Mouse (Mus musculus): Measurements from ENCODE around the gene Med20.

Gene Med20

GRCm38 (mm10) chr17:47633999-47634770, 22.8 kb downstream of the Med20 start:
- no peak for TF ChIP-seq GATA4 (IDR thresholded peaks at IDR 0.05; ENCODE audit: insufficient replicate concordance, low read length)

GRCm38 (mm10) chr17:47642992-47643391, 31.6 kb downstream of the Med20 start:
- no peak for TF ChIP-seq GATA4 (IDR thresholded peaks at IDR 0.05; ENCODE audit: insufficient replicate concordance, low read length)

GRCm38 (mm10) chr17:47646683-47647082, 35.3 kb downstream of the Med20 start:
- TF ChIP-seq GATA4 (IDR thresholded peaks at IDR 0.05; ENCODE audit: insufficient replicate concordance, low read length), result no peak

- TF ChIP-seq GATA4 (IDR thresholded peaks at IDR 0.05; ENCODE audit: insufficient replicate concordance, low read length), result no peak
Observed at GRCm38 (mm10) chr17:47648966-47649365, 37.6 kb downstream of the Med20 start.

- TF ChIP-seq GATA4 (IDR thresholded peaks at IDR 0.05; ENCODE audit: insufficient replicate concordance, low read length), result no peak
Observed at GRCm38 (mm10) chr17:47651953-47652352, 40.6 kb downstream of the Med20 start.

GRCm38 (mm10) chr17:47655697-47656096, 44.3 kb downstream of the Med20 start:
- TF ChIP-seq GATA4 (IDR thresholded peaks at IDR 0.05; ENCODE audit: insufficient replicate concordance, low read length), result no peak

GRCm38 (mm10) chr17:47657901-47658300, 46.5 kb downstream of the Med20 start:
- no peak for TF ChIP-seq GATA4 (IDR thresholded peaks at IDR 0.05; ENCODE audit: insufficient replicate concordance, low read length)

- no peak for TF ChIP-seq GATA4 (IDR thresholded peaks at IDR 0.05; ENCODE audit: insufficient replicate concordance, low read length)
Observed at GRCm38 (mm10) chr17:47658741-47659243, 47.4 kb downstream of the Med20 start.

GRCm38 (mm10) chr17:47663009-47663713, 51.8 kb downstream of the Med20 start:
- TF ChIP-seq GATA4 (IDR thresholded peaks at IDR 0.05; ENCODE audit: insufficient replicate concordance, low read length), result no peak

- TF ChIP-seq GATA4 (IDR thresholded peaks at IDR 0.05; ENCODE audit: insufficient replicate concordance, low read length), result no peak
Observed at GRCm38 (mm10) chr17:47664474-47664873, 53.1 kb downstream of the Med20 start.

GRCm38 (mm10) chr17:47669166-47669565, 57.8 kb downstream of the Med20 start:
- TF ChIP-seq GATA4 (IDR thresholded peaks at IDR 0.05; ENCODE audit: insufficient replicate concordance, low read length), result no peak

GRCm38 (mm10) chr17:47671988-47672310, 60.6 kb downstream of the Med20 start:
- no peak for TF ChIP-seq GATA4 (IDR thresholded peaks at IDR 0.05; ENCODE audit: insufficient replicate concordance, low read length)

- TF ChIP-seq GATA4 (IDR thresholded peaks at IDR 0.05; ENCODE audit: insufficient replicate concordance, low read length), result no peak
Observed at GRCm38 (mm10) chr17:47672311-47673111, 61.1 kb downstream of the Med20 start.
